Mouse (Mus musculus): ENCODE results near the gene Mpp5.

Gene Mpp5

DNA sequence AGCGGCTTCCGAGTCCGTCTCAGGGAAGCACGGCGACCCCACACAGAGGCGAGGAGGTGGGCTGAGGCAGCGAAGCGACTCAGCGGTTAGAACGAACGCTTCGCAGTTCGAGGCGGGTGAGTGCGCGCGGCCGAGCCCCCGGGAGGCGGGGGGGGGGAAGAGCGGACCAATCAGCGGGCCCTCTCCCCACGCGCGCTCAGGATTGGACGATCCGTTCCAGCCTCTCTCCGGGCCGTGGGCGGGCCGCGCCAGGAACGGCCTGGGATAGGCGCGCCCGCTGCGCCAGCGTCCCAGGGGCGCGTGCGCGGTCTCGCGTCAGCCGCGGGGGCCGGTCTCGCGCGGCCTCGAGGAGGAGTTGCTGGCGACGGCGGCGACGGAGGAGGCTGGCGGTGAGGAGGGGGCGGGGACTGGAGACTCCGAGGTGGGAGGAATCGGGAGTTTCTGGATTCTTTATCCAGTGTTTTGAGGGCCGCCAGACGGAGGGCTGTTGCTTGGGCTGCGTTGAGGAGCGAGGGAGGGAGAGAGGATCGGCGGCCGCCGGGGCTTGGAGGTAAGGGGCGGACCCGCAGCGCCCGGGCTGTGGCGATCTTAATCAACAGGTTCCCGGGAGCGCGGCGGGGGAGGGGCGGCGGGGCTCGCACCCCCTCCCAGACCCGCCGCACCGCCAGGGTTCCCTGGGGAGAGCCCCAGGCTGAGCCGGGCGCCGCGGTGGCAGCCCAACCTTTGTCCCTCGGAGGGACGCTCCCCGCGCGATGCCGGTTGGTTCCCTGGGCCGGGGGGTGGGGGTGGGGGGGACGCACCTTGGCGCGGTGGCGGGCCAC lies at the start of gene Mpp5:
TSS of gene Mpp5 (plus strand) at position 351 of the 821 bp plus-strand sequence.
- under 1% methylated on average over 74 of the region's 98 CpGs for WGBS

DNA sequence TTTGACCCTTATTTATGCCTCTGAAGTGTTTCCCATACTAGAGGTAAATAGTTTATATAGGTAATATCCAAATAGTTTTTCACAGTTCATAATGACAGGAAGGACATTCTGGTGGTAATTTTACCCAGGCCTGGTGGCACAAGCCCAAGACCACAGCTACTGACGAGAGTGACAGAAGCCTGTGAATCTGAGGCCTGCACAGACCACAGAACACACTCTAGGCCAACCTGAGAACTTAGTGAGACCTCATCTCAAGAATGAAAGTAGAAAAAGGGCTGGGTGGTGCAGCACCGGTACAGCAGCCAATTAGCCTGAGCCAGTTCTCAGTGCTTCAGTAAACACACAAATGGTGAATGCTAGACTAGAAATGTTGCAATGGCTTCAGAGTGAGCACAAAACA lies 30.9 kb upstream of the Mpp5 start:
- WGBS: 81% methylated on average over 2 of the region's 2 CpGs

DNA sequence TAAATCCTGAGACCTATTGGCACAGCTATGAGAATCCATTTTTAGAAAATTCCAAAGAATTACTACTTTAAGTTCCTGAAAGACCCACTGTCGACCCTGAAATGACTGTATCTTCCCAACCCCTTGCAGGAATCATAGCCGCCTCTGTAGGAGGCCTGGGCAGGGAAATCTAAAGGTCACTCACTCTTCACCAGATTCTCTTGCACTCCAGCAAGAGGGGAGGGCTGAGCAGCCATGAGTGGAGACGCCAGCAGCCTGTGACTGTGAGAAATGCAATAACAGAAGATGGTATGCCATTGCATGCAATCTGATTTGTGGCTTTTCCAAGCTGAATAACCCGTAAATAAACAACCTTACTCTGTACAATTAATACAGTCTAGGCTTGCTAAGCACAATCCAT lies 21.0 kb upstream of the Mpp5 start:
- 74% methylated on average over 4 of the region's 4 CpGs for WGBS

DNA sequence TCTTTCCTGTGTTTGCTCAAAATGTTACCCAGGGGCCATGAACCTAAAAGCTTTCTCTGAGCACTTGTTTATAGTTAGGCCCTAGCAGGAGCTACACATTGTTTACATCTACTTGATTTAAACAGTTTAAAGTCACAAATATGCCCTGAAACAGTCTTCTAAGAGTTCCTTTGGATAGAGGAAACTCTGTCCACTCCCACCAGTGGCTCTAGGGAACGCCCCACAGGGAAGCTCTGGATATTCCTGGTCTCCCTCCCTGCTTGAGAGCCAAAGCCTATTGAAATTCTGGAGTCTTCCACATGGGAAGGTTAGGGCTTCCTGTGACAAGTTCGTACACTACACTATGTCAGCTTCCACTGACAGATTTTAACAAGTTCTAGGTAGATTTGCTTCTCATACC lies 9.1 kb upstream of the Mpp5 start:
- 77% methylated on average over 2 of the region's 2 CpGs for WGBS

DNA sequence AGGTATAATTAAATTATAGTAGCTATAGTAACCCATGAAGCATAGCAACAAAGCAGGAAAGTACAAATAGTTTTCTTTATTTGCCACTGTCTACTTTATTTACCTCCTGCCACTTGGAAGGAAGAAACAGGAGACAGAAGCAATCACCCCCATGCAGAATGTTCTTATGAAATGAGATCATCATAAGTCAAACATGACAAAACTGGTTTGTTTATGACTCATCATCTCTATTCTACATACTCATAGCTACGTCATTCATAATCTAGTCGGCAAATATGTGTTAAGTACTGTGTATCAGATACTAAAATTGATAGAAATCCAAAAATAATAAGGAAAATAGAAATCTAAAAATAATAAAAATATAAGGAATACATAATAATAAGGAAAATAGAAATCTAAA lies 8.4 kb upstream of the Mpp5 start:
- WGBS: 80% methylated on average over 2 of the region's 2 CpGs

DNA sequence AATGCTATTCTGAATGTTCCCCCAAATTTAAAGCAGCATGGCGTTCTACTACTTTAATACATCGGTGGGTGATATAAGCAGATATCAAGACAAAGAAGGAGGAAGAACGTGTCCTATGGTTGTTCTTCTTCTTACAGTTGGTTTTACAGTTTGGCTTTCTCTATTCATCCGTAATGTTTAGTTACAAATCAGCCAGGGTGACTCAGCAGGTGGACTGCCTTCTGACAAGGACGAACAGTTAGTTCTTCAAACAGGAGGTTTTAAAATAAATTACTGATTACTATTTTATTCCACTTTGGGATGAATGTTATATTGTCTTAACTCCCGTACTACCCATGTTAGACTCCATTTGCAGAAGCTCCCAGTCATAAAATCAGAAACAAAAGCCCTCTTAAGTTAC lies 2.5 kb upstream of the Mpp5 start:
- 85% methylated on average over 6 of the region's 6 CpGs for WGBS

DNA sequence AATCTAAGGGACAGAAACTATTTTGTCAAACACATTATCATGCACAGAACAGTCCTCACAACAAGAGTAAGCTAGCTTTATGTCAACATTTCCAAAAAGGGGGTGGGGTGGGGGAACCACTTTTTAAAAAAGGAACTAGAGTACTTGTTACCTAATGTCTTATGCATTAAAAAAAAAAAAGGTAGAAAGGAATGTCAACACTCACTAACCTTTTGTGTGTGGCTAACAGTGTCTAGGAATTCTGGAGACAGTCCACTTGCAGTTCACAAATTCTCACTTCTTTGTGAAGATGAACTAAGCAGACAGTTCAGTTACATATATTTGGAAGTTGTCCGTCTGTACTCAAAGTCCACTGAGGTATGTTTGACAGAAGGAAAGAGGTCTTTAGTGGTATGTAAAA lies 1.3 kb upstream of the Mpp5 start:
- WGBS: 51% methylated on average over 1 of the region's 1 CpGs

DNA sequence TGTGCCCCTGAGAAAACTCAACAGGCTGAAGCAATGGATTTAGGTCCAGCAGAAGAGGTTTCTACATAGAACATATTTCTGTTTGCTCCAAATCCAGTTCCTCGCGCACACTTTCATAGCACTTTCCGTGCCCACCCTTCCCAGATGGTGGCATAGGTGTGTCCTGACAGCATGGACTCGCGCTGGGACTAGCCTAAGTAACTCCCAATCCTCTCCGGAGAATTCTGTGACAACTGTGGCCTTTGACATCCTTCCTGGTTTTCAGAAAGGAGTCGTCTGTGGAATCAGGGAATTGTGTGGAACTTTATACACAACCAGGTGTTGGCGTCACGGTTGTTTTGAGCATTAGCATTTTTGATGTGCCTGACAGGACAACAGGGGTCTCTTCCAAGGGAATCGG lies 594 bp upstream of the Mpp5 start:
- under 1% methylated on average over 10 of the region's 10 CpGs for WGBS

DNA sequence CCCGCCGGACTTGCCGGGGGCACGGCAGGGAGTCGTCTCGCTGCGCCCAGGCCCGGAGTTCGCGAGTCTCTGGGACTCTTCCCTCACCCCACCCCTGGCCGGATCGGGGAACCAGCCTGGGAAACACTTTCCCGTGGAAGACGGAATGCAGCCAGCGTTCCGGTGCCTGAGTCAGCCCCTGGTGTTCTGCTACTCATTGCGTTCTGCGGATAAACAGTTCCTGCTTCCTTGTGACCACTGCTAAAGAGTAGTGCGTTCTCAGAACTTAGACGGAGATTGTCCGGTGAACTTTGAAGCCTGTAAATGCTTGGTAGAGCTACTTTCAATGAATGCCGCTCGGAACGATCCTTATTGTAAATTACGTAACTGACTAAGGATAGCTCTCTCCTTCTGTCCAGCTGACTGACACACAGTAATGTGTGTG lies 683 bp downstream of the Mpp5 start:
- WGBS: 1% methylated on average over 25 of the region's 25 CpGs

DNA sequence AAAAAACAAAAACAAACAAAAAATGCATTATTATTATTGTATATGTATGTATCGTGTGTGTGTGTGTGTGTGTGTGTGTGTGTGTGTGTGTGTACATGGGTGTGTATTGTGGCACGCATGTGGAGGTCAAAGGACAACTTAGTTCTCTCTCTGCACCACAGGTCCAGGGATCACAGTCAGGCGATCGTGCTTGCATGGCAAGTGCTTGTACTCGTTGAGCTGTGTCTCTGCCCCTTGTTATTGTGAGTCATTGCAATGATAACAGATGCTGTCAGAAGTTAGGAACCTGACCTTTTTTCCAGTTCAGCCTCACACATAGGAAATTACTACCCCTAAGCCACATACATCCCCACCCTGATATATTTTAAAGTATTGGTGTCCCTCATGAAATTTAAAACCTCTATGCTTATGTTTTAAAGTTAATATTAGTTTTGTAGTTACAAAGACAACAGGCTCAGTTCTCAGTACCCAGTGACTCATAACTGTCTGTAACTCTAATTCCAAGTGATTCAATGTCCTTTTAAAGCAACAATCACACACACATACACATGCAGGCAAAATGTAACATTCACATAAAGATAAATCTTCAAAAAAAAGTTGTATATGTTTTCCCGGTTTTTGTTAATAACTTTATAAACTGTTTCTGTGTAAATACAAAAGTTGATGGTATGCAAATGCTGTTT lies 20.5 kb downstream of the Mpp5 start:
- 77% methylated on average over 6 of the region's 6 CpGs for WGBS

DNA sequence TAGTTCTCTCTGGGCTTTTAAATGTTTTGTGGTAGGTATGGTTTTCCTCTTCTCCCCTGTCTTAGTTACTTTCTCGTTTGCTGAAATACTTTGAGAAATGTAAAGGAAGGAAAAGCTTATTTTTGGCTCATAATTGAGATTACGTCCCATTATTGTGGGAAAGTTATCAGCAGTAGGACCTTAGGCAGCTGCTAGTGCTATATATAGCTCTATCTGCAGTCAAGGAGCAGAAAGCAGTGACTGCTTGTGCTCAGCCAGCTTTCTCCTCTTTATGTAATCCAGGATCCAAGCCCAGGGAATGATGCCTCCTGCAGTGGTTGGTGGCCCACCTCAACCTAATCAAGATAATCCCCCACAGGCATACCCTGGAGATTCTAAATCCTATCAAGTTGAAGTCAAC lies 24.5 kb downstream of the Mpp5 start:
- 48% methylated on average over 2 of the region's 2 CpGs for WGBS

DNA sequence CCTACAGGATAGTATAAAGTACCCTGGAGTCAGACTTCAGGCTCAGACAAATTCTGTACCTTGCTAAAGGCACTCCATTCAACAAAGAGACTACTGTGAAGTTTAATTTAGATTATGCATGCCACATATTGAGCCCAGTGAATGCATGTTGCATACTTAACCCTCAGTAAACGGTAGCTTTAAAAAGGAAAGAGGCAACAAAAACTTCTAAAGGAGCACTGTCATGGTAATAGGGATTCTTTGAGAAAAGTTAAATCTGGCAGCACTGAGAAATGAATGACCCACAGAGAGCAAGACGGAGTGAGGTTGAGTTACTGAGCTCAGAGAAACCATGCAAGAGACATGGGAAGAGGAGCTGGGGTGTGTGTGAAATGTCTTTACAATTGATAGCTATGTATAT lies 29.2 kb downstream of the Mpp5 start:
- WGBS: 46% methylated on average over 2 of the region's 2 CpGs

DNA sequence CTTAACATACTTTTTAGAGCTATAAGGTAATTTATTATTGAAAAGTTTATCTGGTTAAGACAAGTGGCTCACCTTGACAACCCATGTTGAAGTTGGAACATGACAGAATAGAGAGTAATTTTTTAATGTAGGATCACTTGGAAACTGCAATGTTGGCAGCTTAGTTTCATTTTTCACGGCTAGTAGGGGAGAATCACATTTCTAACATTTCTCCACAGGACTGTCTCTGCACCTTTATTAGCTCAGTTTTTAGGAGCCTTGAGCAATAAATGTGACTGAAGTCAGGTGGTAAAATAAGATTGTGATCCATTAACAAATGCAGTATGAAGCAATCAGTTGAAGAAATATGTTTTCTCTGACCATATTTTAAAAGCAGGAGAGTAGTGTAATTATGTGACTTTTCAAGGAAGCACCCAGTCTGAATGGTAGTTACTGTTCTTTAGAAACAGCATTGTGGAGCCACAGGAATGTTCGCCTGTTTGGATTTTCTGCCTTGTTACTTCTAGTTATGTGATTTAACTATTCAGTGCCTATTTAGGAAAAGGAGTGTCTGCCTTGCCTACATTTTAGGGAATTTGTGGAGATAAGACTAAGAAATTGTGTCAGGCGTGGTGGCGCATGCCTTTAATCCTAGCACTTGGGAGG lies 29.8 kb downstream of the Mpp5 start:
- WGBS: 74% methylated on average over 4 of the region's 4 CpGs

DNA sequence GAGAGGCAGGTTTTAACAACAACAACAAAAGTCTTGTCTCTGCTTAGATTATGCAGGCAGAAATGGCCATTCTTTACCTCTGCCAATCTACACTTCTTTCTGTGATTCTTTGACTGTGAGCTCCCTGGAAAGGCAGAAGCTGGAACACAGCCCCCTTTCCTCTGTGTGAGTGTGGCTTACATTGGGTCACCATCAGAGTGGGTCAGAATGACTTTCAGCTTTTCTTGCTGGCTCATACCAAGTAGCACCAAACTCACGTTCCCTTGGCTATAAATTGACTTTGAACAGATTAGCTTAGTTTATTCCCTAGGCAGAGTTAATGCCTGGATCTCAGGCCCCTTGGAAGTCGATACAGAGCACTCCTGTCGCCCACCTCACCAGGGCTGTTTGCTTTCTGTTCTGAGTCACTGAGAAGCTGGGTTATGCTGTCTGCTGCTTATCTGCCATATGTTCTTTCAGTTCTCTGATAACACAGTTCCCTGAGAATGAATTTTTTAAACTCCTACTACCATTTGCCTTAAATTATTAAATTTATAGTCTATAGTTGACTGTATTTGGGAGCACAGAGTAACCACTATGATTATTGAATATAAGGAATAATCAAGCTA lies 39.7 kb downstream of the Mpp5 start:
- WGBS: 47% methylated on average over 3 of the region's 3 CpGs

DNA sequence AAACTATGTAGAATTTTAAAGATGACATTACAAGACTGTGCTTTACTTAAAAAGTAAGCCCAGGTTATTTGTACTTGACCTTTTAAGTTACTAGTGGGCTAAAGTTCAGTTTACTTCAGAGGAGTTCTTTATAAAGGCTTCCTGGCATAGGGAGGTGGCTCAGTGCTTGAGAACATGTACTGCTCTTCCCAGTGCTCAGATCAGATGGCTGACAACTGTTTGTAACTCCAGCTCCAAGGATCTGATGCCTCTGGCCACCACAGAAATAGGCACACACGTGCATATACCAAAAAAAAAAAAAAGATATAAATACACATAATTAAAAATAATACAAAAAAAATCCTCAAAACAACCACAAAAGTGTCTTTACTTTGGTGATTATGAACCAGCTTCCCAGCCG lies 42.1 kb downstream of the Mpp5 start:
- WGBS: 70% methylated on average over 2 of the region's 2 CpGs

DNA sequence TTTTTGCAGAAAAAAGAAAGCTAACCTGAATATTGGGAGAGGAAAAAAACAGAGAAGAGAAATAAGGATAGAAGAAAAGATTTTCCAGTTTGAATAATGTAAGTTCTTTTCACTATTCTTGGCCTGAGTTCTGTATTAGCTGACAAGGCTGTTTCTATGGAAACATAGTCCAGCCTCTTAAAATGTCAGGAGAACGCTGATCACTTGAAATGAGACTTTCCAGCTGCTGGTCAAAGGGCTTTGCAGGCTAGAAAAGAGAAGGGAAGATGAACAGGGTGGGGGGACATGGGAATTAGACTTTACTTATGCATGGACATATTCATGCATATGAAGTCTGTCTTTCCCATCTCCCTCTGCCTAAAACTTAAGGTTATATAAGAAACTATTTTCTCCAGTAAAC lies 45.5 kb downstream of the Mpp5 start:
- WGBS: 51% methylated on average over 1 of the region's 1 CpGs

DNA sequence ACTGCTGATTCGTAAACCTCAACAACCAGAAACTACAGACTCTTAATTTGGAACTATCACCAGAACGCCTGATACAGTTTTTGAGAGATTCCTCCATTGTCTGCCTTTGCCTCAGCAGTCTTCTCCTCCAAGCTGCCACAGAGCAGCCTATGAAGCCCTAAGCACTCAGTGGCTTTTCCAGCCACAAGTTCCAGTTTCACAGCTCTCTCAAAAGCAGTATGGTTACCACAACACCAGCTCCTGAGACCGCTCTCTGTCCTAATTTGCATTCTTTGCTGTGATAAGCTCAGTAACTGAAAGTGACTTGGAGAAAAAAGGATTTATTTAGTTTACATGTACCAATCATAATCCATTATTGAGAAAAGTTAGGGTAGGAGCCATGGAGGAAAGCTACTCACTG lies 51.3 kb downstream of the Mpp5 start:
- 84% methylated on average over 3 of the region's 3 CpGs for WGBS

DNA sequence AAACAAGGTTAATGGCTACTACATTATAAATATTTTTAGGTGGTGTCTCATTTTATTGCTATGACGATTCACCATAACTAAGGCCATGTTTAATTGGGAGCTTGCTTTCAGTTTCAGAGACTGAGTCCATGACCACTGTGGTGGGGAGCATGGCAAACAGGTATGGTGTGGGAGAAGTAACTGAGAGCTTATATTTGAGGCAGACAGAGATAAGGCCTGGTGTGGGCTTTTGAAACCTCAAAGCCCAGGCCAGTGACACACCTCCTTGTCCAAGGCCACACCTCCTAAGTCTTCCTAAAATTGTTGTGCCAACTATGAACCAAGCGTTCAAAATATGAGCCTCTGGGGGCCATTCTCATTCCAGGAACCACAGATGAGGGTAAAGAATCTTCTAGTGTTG lies 85.8 kb downstream of the Mpp5 start:
- 92% methylated on average over 2 of the region's 2 CpGs for WGBS

DNA sequence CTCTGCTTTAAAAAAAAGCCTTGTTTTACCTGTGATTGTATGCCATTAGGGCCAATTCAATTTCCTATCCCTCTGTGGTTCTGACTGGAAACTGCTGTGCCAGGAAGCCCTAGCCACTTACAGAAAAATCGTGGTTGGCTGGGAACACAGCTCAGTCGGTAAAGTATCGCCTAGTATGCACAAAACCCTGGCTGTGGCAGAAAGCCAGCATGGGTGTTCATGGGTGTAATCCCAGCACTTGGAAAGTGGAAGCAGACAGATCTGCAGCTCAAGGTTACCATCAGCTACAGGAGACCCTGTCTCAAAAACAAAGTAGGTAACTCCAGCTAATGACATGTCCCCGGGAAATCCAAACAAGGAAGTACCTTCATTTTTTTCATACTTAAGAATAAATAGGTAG lies 91.2 kb downstream of the Mpp5 start:
- WGBS: 45% methylated on average over 4 of the region's 4 CpGs

DNA sequence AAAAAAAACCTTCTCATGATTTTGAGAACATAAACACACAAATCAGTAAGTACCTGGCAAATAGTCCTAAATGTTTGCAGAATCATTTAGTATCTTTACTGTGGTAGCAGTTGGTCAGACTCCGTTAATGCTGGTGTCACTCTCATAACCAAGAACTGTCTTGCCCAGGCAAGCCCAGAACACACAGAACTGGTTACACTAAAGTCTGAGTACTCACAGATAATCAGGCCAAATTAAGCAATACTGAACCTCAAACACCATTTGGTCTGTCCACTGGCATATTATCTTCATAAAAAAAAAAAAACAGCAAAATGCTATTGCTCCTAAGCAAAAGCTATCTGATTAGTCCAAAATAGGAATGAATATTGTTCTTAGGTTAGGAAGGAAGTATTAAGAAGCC lies 93.7 kb downstream of the Mpp5 start:
- WGBS: 96% methylated on average over 1 of the region's 1 CpGs

DNA sequence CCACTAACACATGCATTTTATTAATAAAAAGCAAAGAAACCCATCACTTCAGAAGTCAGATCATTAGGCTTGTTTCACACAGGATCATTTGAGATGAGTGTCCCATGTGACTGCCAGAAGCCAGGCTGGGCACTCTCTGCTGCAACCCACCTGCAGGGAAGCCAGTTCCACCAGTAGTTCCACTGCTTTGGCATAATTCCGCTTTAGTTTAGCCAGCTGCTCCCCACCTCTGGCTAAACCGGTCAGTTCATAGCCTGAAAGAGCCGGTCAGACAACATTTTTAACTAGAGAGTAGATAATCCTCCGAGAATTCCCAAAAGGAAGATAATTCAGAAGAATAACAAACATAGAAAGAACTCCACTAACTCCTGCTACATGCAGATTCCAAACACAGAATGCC lies 99.5 kb downstream of the Mpp5 start:
- WGBS: 91% methylated on average over 4 of the region's 4 CpGs

DNA sequence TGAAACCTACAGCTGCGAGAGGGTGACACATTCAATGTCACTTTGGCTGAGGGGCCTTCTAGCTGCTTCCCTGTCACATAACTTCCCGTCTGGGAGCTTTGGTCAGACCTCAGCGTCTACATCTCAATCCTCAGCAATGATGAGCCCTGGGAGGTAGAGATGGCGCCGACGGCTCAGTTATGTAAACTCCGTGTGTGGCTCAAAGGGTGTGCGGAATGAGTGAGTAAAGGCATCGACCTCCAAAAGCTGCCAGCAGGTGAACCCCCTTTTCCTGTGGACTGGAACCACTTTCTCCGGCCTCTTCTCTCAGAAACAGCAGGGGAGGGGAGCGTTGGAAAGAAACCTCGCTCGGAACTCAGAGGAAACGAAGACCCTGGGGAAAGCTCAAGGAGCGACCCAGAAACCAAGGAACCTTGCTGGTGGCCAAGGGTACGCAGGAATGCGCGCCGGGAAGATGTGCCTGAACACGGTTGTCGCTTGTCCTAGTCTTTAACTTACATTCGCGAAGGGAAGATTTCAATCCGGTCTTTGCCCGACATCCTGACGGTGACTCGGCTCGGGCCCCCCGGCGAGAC lies 112.3 kb downstream of the Mpp5 start:
- under 1% methylated on average over 30 of the region's 30 CpGs for WGBS
